Mouse (Mus musculus) stomach, embryonic 16.5 days (tissue): ENCODE measurements around the gene Cldn3. TPM values are rescaled to one million over a fixed set of nuclear protein-coding genes. Genes with fewer than 3 reads are reported as not detected.

Experiments used
- ATAC-seq: fragments of 200-750 bp; cut with Nextera tagmentation; 2 replicates; pipeline ENCODE4 v1.8.0; 2017; ENCODE audit warnings: moderate number of reproducible peaks, moderate TSS enrichment; ENCODE audit not compliant: insufficient read depth, low FRiP score
- H3K27ac ChIP-seq: fragments of 300-500 bp; sonication (generic); 2 replicates; pipeline ENCODE4 v1.5.1; 2014; ENCODE audit warnings: low read length
- H3K27me3 ChIP-seq: fragments of 300-500 bp; sonication (generic); 2 replicates; pipeline ENCODE4 v1.6.1; 2014; ENCODE audit warnings: low read length, control low read depth, mixed read lengths; ENCODE audit not compliant: control insufficient read depth, insufficient read depth
- H3K36me3 ChIP-seq: fragments of 300-500 bp; sonication (generic); 2 replicates; pipeline ENCODE4 v1.6.1; 2014; ENCODE audit warnings: low read length; ENCODE audit not compliant: control insufficient read depth, insufficient read depth
- H3K4me1 ChIP-seq: fragments of 300-500 bp; sonication (generic); 2 replicates; pipeline ENCODE4 v1.6.1; 2014; ENCODE audit warnings: low read length, control low read depth, mixed read lengths; ENCODE audit not compliant: control insufficient read depth, insufficient read depth
- H3K4me2 ChIP-seq: fragments of 300-500 bp; sonication (generic); 2 replicates; pipeline ENCODE4 v1.6.1; 2014; ENCODE audit warnings: low read depth, low read length, mixed read lengths
- H3K4me3 ChIP-seq: fragments of 300-500 bp; sonication (generic); replicated peaks from 2 replicates; pipeline ENCODE4 v1.5.1; 2014; ENCODE audit warnings: mild to moderate bottlenecking, low read length
- H3K9ac ChIP-seq: fragments of 300-500 bp; sonication (generic); 2 replicates; pipeline ENCODE4 v1.6.1; 2014; ENCODE audit warnings: low read length
- H3K9me3 ChIP-seq: fragments of 300-500 bp; sonication (generic); replicated peaks from 2 replicates; pipeline ENCODE4 v1.6.1; 2016; ENCODE audit warnings: low read length, control low read depth; ENCODE audit not compliant: control insufficient read depth
- WGBS: fragments of 180-500 bp; shearing (Covaris S2); extraction: QIAGEN DNeasy Blood & Tissue Kit; methylation state at CpG from one replicate; pipeline ENCODE4 v1.1.7; 2014; 5-methylcytosine and 5-hydroxymethylcytosine counted together
- polyA plus RNA-seq: library from polyadenylated mRNA; unstranded; fragments of >200 nt; fragmentation: Nextera tagmentation; extraction: Ambion mirVana; gene quantifications from 2 replicates; pipeline ENCODE4 v1.2.1, GENCODE M21; 2015

Gene Cldn3
- polyA plus RNA-seq, 1 experiment from 2014 or later, result 89.2 TPM

DNA sequence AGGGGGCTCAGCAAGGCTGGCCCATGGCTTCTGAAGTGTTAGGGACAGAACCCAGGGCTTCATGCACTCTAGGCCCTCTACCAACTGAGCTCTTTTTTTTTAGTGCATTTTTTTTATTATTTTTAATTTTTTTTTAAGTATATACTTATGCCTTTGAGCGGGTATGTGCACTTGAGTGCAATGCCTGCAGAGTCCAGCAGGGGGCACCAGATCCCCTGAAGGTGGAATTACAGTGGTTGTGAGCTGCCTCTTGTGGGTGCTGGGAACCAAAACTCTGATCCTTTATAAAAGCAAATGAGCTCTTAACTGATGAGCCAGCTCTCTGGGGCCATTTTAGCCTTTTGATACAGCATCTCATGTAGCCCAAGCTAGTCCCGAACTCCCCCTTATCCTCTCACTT is 48.6 kb downstream of the Cldn3 start:
- no peak overlapping the region for H3K4me3 ChIP-seq
- no peaks in the 10 kb centered on the region for H3K27me3 ChIP-seq
- H3K9ac ChIP-seq, result no peak overlapping the region
- no peak overlapping the region for H3K27ac ChIP-seq
- H3K36me3 ChIP-seq, result 0 out of 2 replicates have a peak, but pooled peaks cover 3% of the 10 kb centered on the region
- ATAC-seq, result no peak
- H3K4me1 ChIP-seq, result peaks cover under 1% of the 10 kb centered on the region; the same call in 1 of the 2 replicates
- H3K4me2 ChIP-seq, result no peak overlapping the region
- 91% methylated on average over 2 of the region's 2 CpGs for WGBS
- H3K9me3 ChIP-seq, result no peaks in the 10 kb centered on the region

DNA sequence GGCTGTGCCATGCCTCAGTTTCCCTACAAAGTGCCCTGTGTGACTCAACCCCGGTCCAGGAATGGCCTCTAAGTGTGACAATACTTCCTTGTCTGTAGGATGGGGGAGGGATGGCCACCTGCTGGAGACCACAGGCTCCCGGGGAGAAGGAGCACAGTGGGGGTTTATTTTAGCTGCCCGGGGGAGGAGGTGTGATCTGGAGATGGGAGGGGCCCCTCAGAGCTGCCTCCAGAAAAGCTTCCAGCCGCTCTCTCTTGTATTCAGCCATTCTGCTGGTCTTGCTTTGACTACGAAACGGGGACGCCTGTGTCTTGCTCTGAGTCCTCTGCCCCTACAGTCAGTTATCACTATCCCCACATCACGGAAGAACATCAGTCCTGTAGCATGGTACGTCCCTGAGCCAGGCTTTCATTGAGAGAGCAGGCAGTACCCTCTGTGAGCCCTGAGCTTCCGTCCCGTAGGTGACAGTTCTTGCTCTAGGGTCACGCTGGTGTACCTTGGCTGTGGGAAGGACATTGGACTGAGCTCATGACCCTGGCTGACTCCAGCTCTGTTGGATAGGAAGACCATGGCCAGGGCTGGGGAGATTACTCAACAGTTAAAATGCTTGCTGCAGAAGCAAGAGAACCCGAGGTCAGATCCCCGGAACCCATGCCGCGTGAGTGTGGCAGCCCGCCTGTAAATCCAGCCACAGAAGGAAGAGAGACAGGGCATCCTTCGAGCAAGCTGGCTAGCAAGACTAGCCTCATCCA is 49.8 kb downstream of the Cldn3 start:
- ATAC-seq, result no peak
- H3K9ac ChIP-seq, result no peak overlapping the region
- no peaks in the 10 kb centered on the region for H3K9me3 ChIP-seq
- H3K27me3 ChIP-seq, result no peaks in the 10 kb centered on the region
- H3K4me3 ChIP-seq, result no peak overlapping the region
- H3K4me2 ChIP-seq, result no peak overlapping the region
- no peak overlapping the region for H3K27ac ChIP-seq
- no peaks in the 10 kb centered on the region for H3K4me1 ChIP-seq
- 62% methylated on average over 18 of the region's 18 CpGs for WGBS
- 0 out of 2 replicates have a peak, but pooled peaks cover 3% of the 10 kb centered on the region for H3K36me3 ChIP-seq

Other genes with a start within 250 kb of the Cldn3 start
- 93.7 and 97.0 TPM in 2 replicates for gene Eln, start 238.9 kb upstream of the Cldn3 start, polyA plus RNA-seq
- gene Tmem270, start 79.5 kb upstream of the Cldn3 start, polyA plus RNA-seq, result not detected in 2 replicates
- 8.6 and 13.5 TPM in 2 replicates for gene Cldn13, start 70.7 kb upstream of the Cldn3 start, polyA plus RNA-seq
- 14.1 and 14.8 TPM in 2 replicates for gene Mettl27, start 53.8 kb upstream of the Cldn3 start, polyA plus RNA-seq
- gene Cldn4, start 39.3 kb upstream of the Cldn3 start, polyA plus RNA-seq, result 73.1 and 90.8 TPM in 2 replicates
- gene Abhd11, start 22.9 kb downstream of the Cldn3 start, polyA plus RNA-seq, result 70.7 and 73.9 TPM in 2 replicates
- 12.5 and 14.0 TPM in 2 replicates for gene Stx1a, start 37.3 kb downstream of the Cldn3 start, polyA plus RNA-seq
- 32.6 and 33.3 TPM in 2 replicates for gene Dnajc30, start 78.0 kb downstream of the Cldn3 start, polyA plus RNA-seq
- 94.8 and 105 TPM in 2 replicates for gene Bud23, start 78.7 kb downstream of the Cldn3 start, polyA plus RNA-seq
- 2.3 and 3.5 TPM in 2 replicates for gene Vps37d, start 92.1 kb downstream of the Cldn3 start, polyA plus RNA-seq
- gene Mlxipl, start 103.7 kb downstream of the Cldn3 start, polyA plus RNA-seq, result 3.8 and 4.7 TPM in 2 replicates
- gene Tbl2, start 163.4 kb downstream of the Cldn3 start, polyA plus RNA-seq, result 23.9 and 26.4 TPM in 2 replicates
- 50.1 and 54.6 TPM in 2 replicates for gene Bcl7b, start 182.1 kb downstream of the Cldn3 start, polyA plus RNA-seq
- gene Baz1b, start 201.1 kb downstream of the Cldn3 start, polyA plus RNA-seq, result 24.3 and 28.5 TPM in 2 replicates